Mouse (Mus musculus) layer of hippocampus, postnatal 14 days (tissue): ENCODE results near the gene Prkag3. TPM values are rescaled to one million over a fixed set of nuclear protein-coding genes. Genes with fewer than 3 reads are reported as not detected.
A peak's percentile ranks its signal among the peaks of the same experiment; 100 is the strongest.

Experiments
- DNase-seq, 2 experiments: peaks; one replicate each; pipeline ENCODE4 v3.0.0; 2021 to 2022; ENCODE audit warnings: low spot score in 2 of 2, mixed read lengths in 1 of 2
- long read RNA-seq, 2 experiments: library from polyadenylated mRNA; stranded (forward); transcript quantifications; one replicate each; pipeline ENCODE4 v2.0.0; 2021
- total RNA-seq, 2 experiments: library from RNA; stranded (reverse); gene quantifications; 2 replicates each; pipeline ENCODE4 v1.2.3; 2021

The Prkag3 gene
- under 1 TPM; 0.14 to 0.55 TPM for total RNA-seq
- long read RNA-seq, experiment 1: 0 reads
- long read RNA-seq, experiment 2: 0 reads

- peak; percentile 11 to 25 for DNase-seq
Measured at GRCm38 (mm10) chr1:74748643-74749271, at the start of gene Prkag3. TSS of gene Prkag3 (minus strand) at chr1:74749221.

DNA sequence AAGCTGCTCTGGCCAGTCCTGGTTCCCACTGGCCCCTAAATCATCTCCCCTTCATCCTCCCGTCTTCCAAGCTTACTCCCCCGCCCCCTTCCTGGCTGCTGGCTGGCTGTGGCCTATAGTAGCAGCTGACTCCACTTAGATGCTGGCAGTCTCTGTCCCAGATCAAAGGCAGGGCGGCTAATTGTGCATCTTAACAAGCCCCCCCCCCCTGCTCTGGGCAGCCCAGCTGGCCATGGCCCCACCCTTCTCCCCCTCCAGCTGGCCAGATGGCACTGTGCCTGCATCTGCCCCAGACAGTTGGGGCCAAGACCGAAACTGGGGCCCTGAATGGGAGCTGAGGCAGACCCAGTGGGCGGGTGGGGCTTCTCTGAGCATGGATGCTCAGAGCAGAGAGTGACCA is 48.4 kb upstream of the Prkag3 start:
- DNase-seq: peak in 1 of 2 experiments; percentile 60

DNA sequence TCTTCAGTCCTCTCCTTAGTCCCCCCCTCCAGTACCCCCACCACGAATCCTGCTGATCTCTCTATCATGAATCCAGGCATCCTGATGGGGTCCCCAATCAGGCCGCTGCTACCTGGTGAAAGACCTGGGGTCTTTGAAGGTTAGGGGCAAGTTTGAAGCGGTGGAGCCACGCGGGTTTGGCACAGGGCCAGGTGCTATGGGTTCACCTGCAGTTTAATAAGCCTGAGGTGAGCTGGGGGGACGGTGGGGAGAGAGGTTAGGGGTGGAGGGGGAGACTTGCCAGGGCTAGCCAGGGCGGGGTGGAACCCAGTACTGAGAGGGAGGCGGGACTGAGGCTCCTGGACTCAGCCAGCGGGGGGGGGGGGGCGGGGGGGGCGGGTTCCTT is 46.1 kb upstream of the Prkag3 start:
- no peak for DNase-seq

DNA sequence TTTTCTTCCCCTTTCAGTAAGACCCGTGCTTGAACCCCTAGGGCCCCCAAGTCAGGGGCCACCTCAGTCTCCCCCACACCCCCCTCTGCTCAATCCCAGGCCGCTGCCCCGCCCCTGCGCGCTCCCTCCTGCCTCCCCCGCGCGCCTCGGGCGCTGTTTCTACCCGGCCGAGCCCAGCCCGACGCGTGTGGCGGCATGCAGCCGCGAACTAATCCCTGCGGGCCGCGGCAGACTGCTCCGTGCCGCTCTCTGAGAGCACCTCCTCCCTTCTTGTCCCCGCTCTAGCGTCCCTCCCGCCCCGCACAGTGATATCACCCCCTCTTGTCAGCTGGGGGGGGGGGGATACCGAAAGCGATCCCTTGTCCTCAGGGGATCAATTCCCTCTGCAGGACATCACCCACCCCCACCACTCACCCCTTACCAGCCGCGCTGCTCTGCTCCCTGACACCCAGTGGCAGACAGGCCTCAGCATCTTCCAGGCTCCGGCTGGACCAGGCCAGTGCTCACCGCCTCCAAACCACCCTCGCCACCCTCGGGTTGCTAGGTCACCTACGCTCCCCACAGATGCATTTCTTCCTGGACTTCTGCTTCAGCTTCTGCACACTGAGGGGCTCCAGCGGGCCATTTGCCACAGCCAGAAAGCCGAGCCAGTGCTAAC is 45.6 kb upstream of the Prkag3 start:
- no peak for DNase-seq

DNA sequence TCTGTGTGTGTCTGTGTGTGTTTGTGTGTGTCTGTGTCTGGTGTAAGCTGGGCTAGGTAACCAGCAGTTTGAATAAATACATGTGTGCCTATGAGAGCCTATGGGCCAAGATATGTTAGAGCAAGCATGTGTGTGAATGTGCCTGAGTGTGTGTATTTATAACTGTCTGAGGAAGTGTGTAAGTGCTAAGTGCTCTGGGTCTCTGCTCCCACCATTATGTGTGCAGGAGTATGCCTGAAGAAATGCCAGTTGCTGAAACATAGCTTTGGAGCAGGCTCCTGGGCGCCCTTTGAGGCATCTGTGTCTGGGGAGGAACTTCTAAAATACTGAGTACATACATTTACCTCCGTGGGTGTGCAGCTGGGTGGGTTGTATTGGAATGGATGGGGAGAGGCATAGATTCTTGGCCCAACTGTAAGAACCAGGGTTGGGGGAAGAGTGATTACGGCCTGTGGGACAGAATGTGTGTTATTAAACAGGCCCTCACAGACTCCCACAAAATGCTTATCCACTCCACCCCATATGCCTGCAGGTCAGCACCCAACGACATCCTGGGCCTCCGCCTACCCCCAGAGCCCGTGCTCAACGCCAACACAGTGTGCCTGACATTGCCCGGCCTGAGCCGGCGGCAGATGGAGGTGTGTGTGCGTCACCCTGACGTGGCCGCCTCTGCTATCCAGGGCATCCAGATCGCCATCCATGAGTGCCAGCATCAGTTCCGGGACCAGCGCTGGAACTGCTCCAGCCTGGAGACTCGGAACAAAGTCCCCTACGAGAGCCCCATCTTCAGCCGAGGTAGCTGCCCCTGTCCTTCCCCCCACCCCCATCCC is 44.0 kb upstream of the Prkag3 start:
- DNase-seq: no peak

DNA sequence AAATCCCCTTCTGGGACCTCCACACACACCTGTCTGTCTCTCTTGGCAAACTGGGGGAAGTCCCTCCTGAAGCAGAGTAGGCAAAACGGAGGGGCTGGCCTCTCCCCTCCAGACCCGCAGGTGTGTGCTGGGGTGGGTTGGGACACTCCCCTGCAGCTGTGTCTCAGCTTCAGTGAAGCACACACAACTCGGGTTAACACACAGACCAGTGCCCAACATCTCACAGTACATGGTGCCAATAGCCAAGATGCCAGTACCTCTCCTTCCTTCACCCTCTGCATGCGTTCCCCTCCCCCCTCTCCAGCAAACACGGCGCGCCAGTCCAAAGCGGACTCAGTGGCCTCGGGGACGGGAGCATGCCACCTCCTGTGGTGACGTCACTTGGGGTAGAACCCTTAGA is 42.2 kb upstream of the Prkag3 start, which contains the start of gene Wnt10a:
Gene Wnt10a, plus strand, starts transcription at position 268 of the 400 bp plus-strand sequence.
- no peak for DNase-seq

DNA sequence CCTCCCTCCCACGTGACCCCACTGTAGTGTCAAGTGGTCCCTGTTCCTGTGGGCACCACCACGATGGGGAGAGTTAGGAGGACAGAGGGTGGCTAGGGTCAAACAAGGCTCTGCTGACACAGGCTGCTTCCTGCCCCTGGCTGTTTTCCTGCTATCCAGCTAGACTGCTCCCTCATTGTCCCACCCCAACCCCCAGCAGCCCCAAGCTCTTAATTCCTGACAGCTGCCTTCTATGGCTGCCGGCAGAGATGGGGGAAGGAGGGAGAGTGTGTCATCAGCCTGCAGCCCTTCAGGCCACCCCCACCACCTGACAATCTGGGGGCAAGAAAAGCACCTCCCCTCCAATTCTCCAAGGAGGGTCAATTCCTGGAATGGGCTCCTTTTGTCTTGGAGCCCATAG is 41.1 kb upstream of the Prkag3 start:
- DNase-seq: no peak

DNA sequence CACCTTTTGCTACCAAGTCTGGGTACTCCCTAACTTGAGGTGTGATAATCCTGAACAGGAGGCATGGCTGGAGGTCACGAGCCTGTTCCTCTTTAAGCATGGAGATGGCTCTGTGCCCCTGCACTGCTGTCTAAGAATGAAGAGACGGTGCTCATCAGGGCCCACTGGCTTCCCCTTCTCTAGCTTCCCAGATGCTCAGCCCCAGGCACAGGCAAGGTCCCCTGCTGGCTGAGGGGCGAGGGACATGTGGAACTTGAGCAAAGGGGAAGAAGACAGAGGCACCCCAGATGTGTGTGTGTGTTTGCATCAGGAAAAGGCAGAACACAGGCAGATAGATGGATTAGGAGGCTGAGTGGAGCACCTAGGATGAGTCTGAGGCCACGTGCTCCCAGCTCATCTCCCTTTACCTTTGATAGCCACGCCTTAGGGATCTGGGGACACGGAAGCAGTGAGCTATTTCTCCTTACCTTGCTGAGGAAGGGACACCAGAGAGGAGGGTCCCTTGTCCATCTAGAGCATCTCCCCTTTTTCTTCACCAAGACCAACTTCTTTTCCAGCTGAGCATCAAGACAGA is 39.7 kb upstream of the Prkag3 start:
- no peak for DNase-seq

GRCm38 (mm10) chr1:74787846-74788245 is 38.8 kb upstream of the Prkag3 start:
- DNase-seq: peak; percentile 78 to 90

- DNase-seq: peak in 1 of 2 experiments; percentile 49
Measured at GRCm38 (mm10) chr1:74784041-74784759, 35.2 kb upstream of the Prkag3 start.

DNA sequence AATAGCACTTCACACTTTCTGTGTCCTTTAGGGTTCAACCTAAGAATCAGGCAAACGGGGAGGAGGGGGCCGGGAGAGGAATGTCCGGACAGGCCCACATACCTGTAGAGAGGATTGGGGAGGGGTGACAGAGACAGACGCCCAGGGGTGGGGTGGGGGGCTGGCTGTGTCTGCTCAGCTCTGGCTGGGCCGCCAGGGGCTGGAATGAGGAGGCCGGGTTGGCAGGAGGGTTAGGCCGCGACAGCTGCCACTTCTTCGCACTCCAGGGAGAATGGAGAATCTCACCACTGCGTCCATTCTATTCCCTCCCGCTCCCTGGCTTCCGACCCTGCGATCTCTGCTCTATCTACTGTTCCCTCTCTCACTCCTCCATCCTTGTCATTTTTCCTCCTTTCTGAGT is 34.5 kb upstream of the Prkag3 start:
- no peak for DNase-seq

DNA sequence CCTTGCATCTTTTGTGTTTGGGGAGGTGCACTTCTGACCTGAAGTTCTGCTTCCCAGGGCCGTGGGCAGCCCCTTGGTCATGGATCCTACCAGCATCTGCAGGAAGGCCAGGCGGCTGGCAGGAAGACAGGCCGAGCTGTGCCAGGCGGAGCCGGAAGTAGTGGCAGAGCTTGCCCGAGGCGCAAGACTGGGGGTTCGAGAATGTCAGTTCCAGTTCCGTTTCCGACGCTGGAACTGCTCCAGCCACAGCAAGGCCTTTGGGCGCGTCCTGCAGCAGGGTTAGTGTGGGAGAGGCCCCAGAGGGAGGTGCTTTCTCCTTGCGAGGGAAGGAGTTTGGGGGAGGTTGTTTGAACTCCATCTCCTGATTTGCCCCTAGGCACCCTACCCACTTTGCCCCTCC is 33.0 kb upstream of the Prkag3 start:
- DNase-seq: no peak

DNA sequence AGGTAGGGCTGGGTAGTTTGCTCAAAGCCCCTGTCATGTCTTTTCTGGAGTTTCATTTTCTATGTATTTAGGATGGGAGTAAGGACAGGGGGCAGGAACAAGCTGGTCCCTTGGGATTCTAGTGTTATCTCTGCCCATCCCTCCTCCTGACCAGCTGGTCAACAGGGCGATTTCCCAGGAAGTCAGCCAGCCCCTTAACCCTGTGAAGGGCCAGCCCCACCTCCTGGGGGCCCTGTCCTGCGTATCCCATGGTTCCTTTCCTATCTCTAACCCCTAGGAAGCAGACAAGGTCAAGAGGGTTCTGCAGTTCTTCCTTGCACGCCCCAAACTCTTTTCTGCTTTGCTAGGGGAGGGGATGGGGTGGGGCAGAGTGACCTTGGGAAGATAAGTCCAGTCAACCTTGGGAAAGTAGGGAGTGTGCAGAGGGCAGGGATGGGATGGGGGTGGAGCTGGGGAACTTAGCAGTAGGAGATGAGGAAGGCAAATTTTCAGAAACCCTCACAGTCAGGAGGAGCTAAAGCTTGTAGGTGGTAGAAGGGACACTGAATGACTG is 30.0 kb upstream of the Prkag3 start:
- no peak for DNase-seq

DNA sequence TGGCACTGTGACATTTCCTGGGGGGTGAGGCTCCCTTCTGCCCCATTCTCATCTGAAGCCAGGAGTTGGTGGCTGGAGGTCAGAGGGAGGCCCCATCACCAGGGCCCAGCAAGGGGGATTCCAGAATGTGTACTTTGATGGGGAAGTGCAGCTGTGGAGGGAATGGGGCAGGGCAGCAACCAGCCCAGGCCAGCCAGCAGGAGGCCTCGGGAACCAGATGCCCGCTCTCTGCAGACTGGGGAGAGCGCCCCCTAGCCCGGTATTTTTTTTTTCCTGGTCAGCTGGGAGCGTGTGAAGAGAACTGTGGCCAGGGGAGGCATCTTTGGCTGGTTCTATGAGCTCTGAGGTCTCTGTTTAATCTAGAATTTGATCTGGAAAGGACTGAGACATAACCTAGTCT is 26.8 kb upstream of the Prkag3 start:
- no peak for DNase-seq

DNA sequence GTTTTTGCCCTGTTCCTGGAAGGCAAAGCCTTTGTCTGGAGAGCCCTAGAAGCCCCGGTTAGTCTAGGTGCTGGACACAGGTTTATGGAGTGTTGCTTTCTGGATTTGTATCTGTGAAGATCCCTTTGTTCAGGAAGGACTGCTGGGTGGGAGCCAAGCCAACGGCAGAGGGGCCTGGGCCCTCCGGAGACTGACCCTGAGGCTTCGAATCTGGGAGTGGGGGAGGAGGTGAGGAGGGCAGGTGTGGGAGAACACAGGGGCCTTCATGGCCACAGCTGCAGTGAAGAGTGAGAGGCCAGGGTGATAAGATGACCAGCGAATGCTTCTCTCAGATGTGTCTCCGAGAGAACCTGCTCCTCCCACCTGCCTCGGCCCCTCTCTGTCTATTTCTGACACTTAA is 25.0 kb upstream of the Prkag3 start:
- no peak for DNase-seq

- peak in 1 of 2 experiments; percentile 52 for DNase-seq
Measured at GRCm38 (mm10) chr1:74773136-74773535, 24.1 kb upstream of the Prkag3 start.

DNA sequence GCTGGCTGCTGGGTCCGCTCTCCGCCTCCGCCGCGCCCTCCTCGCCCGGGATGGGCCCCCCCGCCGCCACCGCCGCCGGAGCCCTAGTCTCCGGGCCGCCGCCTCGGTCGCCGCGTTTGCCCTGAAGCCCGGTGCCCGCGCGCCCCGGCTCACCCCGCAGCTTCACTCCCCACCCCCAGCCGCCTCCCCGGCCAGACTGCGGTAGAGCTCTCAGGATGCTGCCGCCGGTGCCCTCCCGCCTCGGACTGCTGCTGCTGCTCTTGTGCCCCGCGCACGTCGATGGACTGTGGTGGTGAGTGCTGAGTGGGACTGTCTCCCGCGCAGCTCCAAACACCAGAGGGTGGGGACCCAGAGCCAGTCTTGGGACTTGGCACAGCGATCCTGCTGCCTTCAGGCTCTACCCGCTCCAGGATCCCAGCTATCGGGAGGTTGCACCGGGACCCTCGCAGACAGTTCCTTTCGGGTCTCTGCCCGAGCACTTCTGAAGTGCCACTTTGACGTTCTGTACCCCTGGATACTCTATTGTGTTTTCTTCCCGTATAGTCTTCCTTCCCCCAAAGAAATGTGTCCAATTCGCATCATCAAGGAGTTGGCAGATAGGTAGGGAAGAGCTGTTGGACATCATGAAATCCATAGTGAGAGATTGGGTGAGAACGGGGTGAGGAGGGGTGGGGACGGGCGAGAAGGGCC is 23.1 kb upstream of the Prkag3 start:
- DNase-seq: no peak

DNA sequence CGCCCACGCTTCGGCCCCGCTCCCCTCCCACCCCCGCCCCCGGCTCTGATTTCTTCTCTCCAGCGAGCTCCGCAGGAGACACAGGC is 22.7 kb upstream of the Prkag3 start, which contains the start of gene Wnt6:
Gene Wnt6, plus strand, starts transcription at position 48 of the 86 bp plus-strand sequence.
- DNase-seq: no peak

- no peak for DNase-seq
Measured at GRCm38 (mm10) chr1:74771467-74771844, 22.4 kb upstream of the Prkag3 start.

DNA sequence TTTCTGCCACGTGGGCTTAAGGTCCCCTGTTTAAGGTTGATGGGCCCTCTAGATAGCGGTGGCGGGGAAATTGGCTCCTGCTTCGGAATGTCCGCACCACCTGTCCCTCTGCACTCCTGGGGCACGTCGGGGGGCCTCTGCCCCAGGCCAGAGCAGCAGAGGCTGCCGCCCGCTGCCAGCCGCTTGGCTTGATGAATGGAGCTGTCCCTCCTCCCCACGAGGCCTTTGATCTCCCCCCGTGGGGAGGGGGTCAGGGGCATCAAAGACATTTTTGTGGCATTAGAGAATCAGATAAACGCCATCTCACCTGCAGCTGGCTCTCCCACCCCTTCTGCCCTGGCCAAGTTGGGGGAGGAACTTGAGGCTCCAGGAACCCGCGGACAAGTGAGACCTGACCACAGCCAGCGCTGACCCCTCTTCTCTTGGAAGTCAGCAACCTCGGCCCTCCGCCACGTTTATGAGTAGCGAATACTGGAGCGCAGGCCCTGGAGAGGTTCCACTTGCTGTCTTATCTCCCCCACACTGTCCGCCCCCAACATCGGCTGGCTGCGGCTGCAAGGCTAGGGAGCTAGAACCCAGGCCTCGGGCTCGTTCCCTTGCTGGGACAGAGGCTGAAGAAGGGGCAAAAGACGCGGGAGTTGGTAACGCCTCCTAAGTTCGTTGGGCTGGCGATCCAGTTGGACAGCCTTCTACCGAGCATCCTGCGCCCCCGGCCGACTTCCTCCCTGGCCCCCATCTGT is 21.9 kb upstream of the Prkag3 start:
- DNase-seq: no peak
